Mouse (Mus musculus): ENCODE results near the gene Lmln. TPM values are rescaled to one million over a fixed set of nuclear protein-coding genes. Genes with fewer than 3 reads are reported as not detected.
"Not testable (repeated sequence)": the region's sequence is repeated elsewhere in the genome, so short reads cannot be mapped to it uniquely, and the experiment has no call there.

Gene Lmln
- total RNA-seq, 4 experiments from 2014 or later: 1.5 to 5.4 (median 2.1) TPM

GRCm38 (mm10) chr16:33058033-33058432, 4.3 kb upstream of the Lmln start:
- DNase-seq (ENCODE audit: low spot score): no peak

DNA sequence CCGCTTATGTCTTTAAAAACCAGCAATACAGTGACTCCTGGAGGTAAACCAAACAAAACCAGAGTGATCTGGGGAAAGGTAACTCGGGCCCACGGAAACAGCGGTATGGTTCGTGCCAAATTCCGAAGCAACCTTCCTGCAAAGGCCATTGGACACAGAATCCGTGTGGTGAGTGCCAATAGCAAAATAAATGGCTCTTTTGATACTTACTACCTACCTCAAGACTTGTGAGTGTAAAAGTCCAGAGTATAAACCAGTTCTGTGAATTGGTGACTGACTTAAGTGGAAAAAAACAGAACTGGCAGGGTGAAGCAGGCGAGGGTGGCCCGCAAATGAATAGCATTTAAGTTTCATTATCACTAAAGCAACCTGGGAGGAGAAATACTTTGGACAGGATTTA, 3.7 kb upstream of the Lmln start:
- not testable (repeated sequence) for DNase-seq (ENCODE audit: low spot score)

- no peak for DNase-seq (ENCODE audit: low spot score)
Observed at GRCm38 (mm10) chr16:33059471-33059870, 2.9 kb upstream of the Lmln start.

GRCm38 (mm10) chr16:33060926-33061325, 1.4 kb upstream of the Lmln start:
- DNase-seq (ENCODE audit: low spot score): no peak

DNA sequence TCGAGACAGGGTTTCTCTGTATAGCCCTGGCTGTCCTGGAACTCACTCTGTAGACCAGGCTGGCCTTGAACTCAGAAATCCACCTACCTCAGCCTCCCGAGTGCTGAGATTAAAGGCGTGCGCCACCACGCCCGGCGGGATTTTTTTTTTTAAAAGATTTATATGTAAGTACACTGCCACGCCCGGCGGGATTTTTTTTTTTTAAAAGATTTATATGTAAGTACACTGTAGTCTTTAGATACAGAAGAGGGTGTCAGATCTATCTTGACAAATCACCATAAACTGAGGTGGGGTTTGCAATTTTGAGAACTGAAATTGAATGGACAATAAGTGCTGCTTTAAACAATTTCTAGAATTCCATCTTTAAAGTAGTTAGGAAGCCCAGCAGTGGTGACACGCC, 921 bp upstream of the Lmln start:
- DNase-seq (ENCODE audit: low spot score): no peak

GRCm38 (mm10) chr16:33062682-33063131, 386 bp downstream of the Lmln start:
- DNase-seq (ENCODE audit: low spot score): peak; percentile 16

DNA sequence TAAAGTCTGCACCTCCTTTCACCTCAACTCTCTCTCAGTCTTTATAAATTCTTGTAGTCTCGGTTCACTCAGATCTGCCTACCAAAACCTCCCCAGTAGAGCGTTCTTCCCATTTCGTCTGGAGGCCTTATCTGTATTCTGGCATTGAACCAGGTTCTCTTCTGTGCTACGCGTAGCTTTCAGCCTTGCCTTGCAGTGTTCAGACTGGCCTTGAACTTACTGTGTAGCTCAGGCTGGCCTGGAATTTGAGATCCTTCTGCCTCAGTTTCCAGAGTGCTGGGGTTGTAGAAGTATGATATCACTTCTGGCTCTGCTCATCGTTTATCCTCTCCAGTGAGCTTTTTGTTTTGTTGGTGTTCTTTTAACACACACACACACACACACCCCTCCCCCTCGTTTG, 946 bp downstream of the Lmln start:
- DNase-seq (ENCODE audit: low spot score): no peak

- no peak for DNase-seq (ENCODE audit: low spot score)
Observed at GRCm38 (mm10) chr16:33064636-33065035, 2.3 kb downstream of the Lmln start.

GRCm38 (mm10) chr16:33070928-33071327, 8.6 kb downstream of the Lmln start:
- no peak for DNase-seq (ENCODE audit: low spot score)

GRCm38 (mm10) chr16:33072871-33073557, 10.7 kb downstream of the Lmln start:
- no peak for DNase-seq (ENCODE audit: low spot score)

DNA sequence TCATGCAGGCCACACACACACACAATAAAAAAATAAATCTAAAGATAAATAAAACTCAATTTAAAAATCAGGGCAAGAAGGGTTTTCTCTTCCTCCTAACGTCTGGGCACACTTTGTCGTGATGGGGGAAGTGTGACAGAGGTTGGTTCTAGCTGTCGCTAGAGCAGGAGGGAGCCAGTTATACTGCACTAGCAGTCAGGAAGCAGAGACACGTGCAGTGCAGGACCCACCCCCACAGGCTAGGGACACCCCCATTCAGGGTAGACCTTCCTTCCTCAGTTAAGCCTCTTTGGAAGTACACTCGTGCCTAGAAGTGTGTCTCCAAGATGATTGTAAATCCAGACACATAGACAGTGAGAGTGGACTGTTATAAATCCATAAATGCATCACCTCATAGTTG, 12.6 kb downstream of the Lmln start:
- no peak for DNase-seq (ENCODE audit: low spot score)

GRCm38 (mm10) chr16:33076078-33076477, 13.8 kb downstream of the Lmln start:
- no peak for DNase-seq (ENCODE audit: low spot score)

- DNase-seq (ENCODE audit: low spot score): no peak
Observed at GRCm38 (mm10) chr16:33077069-33077627, 14.8 kb downstream of the Lmln start.

DNA sequence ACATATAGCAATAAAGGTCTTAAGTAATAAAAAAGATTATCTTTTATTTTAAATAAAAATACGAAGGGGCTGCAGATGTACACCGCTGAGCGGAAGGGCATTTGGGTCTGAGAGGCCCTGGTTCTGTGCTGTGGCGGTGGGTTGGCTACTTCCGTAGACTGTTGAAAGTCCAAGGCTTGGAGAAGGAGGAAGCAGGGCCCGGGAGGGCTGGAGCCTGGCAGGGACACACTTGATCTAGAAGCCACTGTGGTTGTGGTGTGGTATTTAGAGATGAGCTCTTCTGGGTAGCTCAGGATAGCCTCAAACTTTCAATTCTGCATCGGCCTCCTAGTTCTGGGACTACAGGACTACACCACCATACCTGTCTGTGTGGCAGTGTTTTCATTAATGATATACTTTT, 17.7 kb downstream of the Lmln start:
- no peak for DNase-seq (ENCODE audit: low spot score)

DNA sequence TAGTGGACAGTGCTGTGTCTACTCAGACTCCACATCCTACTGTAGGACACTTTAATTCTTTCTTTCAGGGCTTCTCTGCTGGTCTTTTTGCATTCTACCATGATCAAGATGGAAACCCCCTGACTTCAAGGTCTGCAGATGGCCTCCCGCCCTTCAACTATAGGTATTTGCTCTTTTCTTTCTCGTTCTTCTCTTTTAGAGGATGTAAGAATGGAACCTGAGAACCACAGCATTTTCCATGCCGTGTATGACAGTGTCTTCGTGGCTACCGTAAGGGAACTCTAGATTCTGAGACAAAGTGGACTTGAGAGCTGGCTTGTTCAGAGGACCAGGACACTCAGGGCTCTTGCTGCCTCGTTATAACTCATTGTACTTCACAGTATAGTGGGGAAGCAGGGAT, 20.6 kb downstream of the Lmln start:
- no peak for DNase-seq (ENCODE audit: low spot score)

- DNase-seq (ENCODE audit: low spot score): no peak
Observed at GRCm38 (mm10) chr16:33083996-33084395, 21.7 kb downstream of the Lmln start.

DNA sequence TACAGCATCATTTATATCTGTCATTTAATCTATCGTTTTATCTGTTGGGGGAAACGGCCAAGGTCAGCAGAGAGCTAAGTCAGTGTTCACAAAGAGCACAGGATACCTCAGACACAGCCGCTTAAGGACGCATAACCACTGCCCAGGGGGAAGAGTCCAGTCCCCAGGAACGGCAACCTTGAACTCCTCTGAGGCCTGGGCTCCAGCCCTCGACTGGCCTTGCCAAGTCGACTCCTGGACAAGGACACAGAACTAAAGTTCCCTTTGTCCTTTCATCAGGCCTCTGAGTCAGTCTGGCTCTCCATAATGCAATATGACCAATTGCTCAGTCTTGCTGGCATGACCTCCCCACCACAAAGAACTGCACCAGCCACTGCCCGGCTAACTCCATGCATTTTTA, 23.3 kb downstream of the Lmln start:
- no peak for DNase-seq (ENCODE audit: low spot score)

GRCm38 (mm10) chr16:33113726-33114125, 51.4 kb downstream of the Lmln start:
- DNase-seq (ENCODE audit: low spot score): no peak

GRCm38 (mm10) chr16:33123373-33123772, 61.1 kb downstream of the Lmln start:
- no peak for DNase-seq (ENCODE audit: low spot score)

DNA sequence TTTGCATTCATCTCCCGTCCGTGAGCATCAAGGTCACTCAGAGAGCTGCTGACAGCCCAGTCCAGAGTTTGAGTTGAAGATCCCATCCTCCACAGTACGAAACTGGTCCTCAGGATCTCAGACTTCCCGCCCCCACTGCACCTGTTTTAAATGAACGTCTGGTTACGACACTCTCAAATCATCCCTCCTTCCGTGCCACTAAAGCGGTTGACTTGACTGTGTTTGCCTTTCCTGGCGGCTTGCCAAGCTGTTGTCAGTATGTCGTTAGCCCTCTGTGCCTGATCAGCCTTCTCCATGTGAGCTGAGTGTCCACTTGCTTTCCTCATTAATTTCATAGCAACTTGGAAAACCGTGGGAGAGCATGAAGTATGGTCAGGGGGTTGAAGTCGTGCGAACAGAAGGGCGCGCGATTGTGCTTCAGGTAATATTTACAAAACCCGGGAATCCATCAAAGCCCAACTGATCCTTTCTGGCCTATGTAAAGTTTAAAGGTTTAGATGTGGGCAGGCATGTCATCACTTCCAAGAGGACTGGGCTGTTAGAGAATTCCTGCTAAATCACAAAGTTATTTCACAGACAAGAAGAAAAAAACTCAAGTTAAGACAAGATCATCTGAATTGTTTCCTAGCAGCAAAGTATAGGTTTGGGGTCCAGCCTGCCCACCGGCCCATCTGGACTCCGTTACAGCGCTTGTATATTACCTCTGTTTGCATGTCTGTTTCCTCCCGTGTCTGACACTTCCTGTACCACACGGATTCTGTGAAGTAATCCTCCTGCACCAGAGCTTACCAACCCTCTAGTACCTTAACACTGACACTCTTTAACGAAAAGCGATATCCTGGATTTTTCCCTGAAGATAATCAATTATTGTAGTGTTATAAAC, 61.9 kb downstream of the Lmln start:
- no peak for DNase-seq (ENCODE audit: low spot score)

DNA sequence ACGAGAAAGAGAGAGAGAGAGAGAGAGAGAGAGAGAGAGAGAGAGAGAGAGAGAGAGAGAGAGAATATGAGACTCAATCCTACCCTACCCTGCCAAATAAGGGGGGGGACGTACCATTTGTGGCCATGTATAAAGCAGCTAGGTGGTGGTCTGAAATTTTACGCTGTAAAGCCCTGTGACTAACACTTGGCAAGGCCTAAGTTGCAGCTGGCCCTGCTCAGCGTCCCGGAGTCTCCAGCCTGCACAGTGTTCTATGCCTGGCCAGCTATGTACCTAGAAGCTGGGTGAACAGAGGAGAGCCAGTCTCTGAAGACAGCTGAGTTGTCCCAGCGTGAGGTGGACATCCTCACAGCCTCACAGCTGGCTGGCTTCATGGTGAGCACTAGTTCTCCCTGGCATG, 64.7 kb downstream of the Lmln start:
- no peak for DNase-seq (ENCODE audit: low spot score)

GRCm38 (mm10) chr16:33130731-33131130, 68.4 kb downstream of the Lmln start:
- peak; percentile 47 for DNase-seq (ENCODE audit: low spot score)

DNA sequence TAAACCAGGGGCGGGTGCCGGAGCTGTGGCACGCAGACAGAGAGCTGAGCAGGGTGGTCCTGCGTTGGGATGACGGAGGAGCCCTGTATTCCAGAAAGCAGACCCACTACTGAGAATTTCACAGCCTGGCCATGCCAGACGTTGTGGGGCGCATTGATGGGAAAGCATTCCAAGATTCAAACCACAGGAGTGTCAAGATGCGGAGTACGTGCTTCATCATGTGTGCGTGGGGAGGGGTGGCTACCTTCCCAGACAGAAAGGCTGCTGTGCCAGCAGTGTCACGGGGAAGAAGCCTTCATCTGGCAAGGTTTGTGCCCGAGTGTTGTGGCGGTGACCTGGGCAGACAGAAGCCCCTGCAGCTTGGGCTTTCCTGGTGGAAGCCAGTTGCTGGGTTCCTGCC, 70.9 kb downstream of the Lmln start:
- DNase-seq (ENCODE audit: low spot score): no peak

Data from heart, adult 8-10 months (tissue).